Mouse (Mus musculus) heart, embryonic 16.5 days (tissue): ENCODE measurements at regions not wholly inside any gene's neighbourhood (a gene's known extent, or its start where the extent isn't known, plus 50 kb on each side); places are given as distances from the start of the nearest gene placed in this dataset.

Experiments
- ATAC-seq: fragments of 200-750 bp; cut with Nextera tagmentation; replicated peaks from 2 replicates; pipeline ENCODE4 v1.8.0; 2017; ENCODE audit warnings: moderate number of reproducible peaks; ENCODE audit not compliant: insufficient read depth, low FRiP score; ENCODE audit errors: extremely low read depth
- H3K27ac ChIP-seq: fragments of 300-500 bp; sonication (generic); 2 replicates; pipeline ENCODE4 v1.5.1; 2014; ENCODE audit warnings: mild to moderate bottlenecking, low read length, control low read depth, moderate library complexity
- H3K27me3 ChIP-seq: fragments of 300-500 bp; sonication (generic); 2 replicates; pipeline ENCODE4 v1.6.1; 2014; ENCODE audit warnings: low read length, mixed read lengths; ENCODE audit not compliant: control insufficient read depth, insufficient read depth
- H3K36me3 ChIP-seq: fragments of 300-500 bp; sonication (generic); 2 replicates; pipeline ENCODE4 v1.6.1; 2014; ENCODE audit not compliant: control insufficient read depth, insufficient read depth
- H3K4me1 ChIP-seq: fragments of 300-500 bp; sonication (generic); 2 replicates; pipeline ENCODE4 v1.6.1; 2014; ENCODE audit warnings: low read length, mixed read lengths; ENCODE audit not compliant: control insufficient read depth, insufficient read depth
- H3K4me2 ChIP-seq: fragments of 300-500 bp; sonication (generic); 2 replicates; pipeline ENCODE4 v1.6.1; 2014; ENCODE audit warnings: low read depth, mild to moderate bottlenecking, control low read depth, low read length
- H3K4me3 ChIP-seq: fragments of 300-500 bp; sonication (generic); 2 replicates; pipeline ENCODE4 v1.5.1; 2014; ENCODE audit warnings: mild to moderate bottlenecking, control low read depth, low read length
- H3K9ac ChIP-seq: fragments of 300-500 bp; sonication (generic); 2 replicates; pipeline ENCODE4 v1.6.1; 2014; ENCODE audit warnings: low read length, control low read depth
- H3K9me3 ChIP-seq: fragments of 300-500 bp; sonication (generic); replicated peaks from 2 replicates; pipeline ENCODE4 v1.6.1; 2016; ENCODE audit warnings: low read length; ENCODE audit not compliant: control insufficient read depth
- WGBS: fragments of 180-500 bp; shearing (Covaris S2); extraction: QIAGEN DNeasy Blood & Tissue Kit; methylation state at CpG from one replicate; pipeline ENCODE4 v1.1.7; 2014; 5-methylcytosine and 5-hydroxymethylcytosine counted together

- Histone ChIP-seq H3K27me3 (no peaks in the 10 kb centered on the region), H3K36me3 (no peaks in the 10 kb centered on the region), H3K4me3 (no peak overlapping the region), H3K4me2 (no peak overlapping the region), H3K9me3 (no peaks in the 10 kb centered on the region), H3K27ac (no peak overlapping the region), H3K9ac (no peak overlapping the region), H3K4me1 (peaks cover 7% of the 10 kb centered on the region)
- 78% methylated on average over 6 of the region's 6 CpGs for WGBS
- no peak for ATAC-seq
Measured at GRCm38 (mm10) chr6:31645261-31645660, 81.5 kb upstream of the Podxl start.

- no peak overlapping the region for H3K27ac ChIP-seq
- no peaks in the 10 kb centered on the region for H3K9me3 ChIP-seq
- no peaks in the 10 kb centered on the region for H3K36me3 ChIP-seq
- WGBS = 55% methylated on average over 5 of the region's 5 CpGs
- H3K4me3 ChIP-seq = no peak overlapping the region
- no peaks in the 10 kb centered on the region for H3K27me3 ChIP-seq
- no peak for ATAC-seq
- H3K4me2 ChIP-seq = no peak overlapping the region
- H3K4me1 ChIP-seq = peaks cover 7% of the 10 kb centered on the region
- H3K9ac ChIP-seq = no peak overlapping the region
Measured at GRCm38 (mm10) chr6:31644504-31644903, 80.7 kb upstream of the Podxl start.

- peaks cover 1% of the 10 kb centered on the region; the same call in 1 of the 2 replicates for H3K27me3 ChIP-seq
- peak overlapping the region; percentile 80 for H3K27ac ChIP-seq
- peaks cover 18% of the 10 kb centered on the region for H3K4me1 ChIP-seq
- no peaks in the 10 kb centered on the region for H3K9me3 ChIP-seq
- peak; percentile 83 for ATAC-seq
- H3K4me3 ChIP-seq = 0 out of 2 replicates have a peak overlapping the region, but pooled peaks have one; percentile 4
- H3K36me3 ChIP-seq = no peaks in the 10 kb centered on the region
- H3K4me2 ChIP-seq = peak overlapping the region; percentile 45
- H3K9ac ChIP-seq = peak overlapping the region; percentile 35; the same call in 1 of the 2 replicates
- 13% methylated on average over 13 of the region's 13 CpGs for WGBS
Measured at GRCm38 (mm10) chr6:31642451-31642942, 78.7 kb upstream of the Podxl start.

- 57% methylated on average over 2 of the region's 2 CpGs for WGBS
- H3K27me3 ChIP-seq = peaks cover 2% of the 10 kb centered on the region; the same call in 1 of the 2 replicates
- H3K9me3 ChIP-seq = no peaks in the 10 kb centered on the region
- ATAC-seq = no peak
- no peak overlapping the region for H3K9ac ChIP-seq
- H3K4me2 ChIP-seq = no peak overlapping the region
- H3K4me1 ChIP-seq = peaks cover 23% of the 10 kb centered on the region
- H3K4me3 ChIP-seq = no peak overlapping the region
- H3K36me3 ChIP-seq = no peaks in the 10 kb centered on the region
- no peak overlapping the region for H3K27ac ChIP-seq
Measured at GRCm38 (mm10) chr6:31640745-31641144, 77.0 kb upstream of the Podxl start.

- Histone ChIP-seq H3K4me3 (no peak overlapping the region), H3K9me3 (no peaks in the 10 kb centered on the region), H3K36me3 (no peaks in the 10 kb centered on the region), H3K9ac (no peak overlapping the region), H3K4me1 (peaks cover 23% of the 10 kb centered on the region), H3K27ac (no peak overlapping the region), H3K27me3 (peaks cover 2% of the 10 kb centered on the region; the same call in 1 of the 2 replicates), H3K4me2 (no peak overlapping the region)
- 13% methylated on average over 2 of the region's 2 CpGs for WGBS
- ATAC-seq = 0 out of 2 replicates have a peak, but pooled peaks have one; percentile 38
Measured at GRCm38 (mm10) chr6:31639460-31639859, 75.7 kb upstream of the Podxl start.

GRCm38 (mm10) chr6:31638434-31639220 is 74.8 kb upstream of the Podxl start:
- no peak for ATAC-seq
- Histone ChIP-seq H3K36me3 (no peaks in the 10 kb centered on the region), H3K4me2 (no peak overlapping the region), H3K27me3 (peaks cover 2% of the 10 kb centered on the region; the same call in 1 of the 2 replicates), H3K4me1 (peaks cover 23% of the 10 kb centered on the region), H3K9ac (no peak overlapping the region), H3K9me3 (no peaks in the 10 kb centered on the region), H3K4me3 (no peak overlapping the region), H3K27ac (no peak overlapping the region)
- WGBS = 51% methylated on average over 13 of the region's 13 CpGs

GRCm38 (mm10) chr6:31637371-31638052 is 73.7 kb upstream of the Podxl start:
- H3K27me3 ChIP-seq = peaks cover 2% of the 10 kb centered on the region; the same call in 1 of the 2 replicates
- H3K9ac ChIP-seq = no peak overlapping the region
- no peak overlapping the region for H3K27ac ChIP-seq
- no peaks in the 10 kb centered on the region for H3K36me3 ChIP-seq
- no peak for ATAC-seq
- H3K4me3 ChIP-seq = no peak overlapping the region
- no peak overlapping the region for H3K4me2 ChIP-seq
- peaks cover 16% of the 10 kb centered on the region for H3K4me1 ChIP-seq
- H3K9me3 ChIP-seq = no peaks in the 10 kb centered on the region
- WGBS = 25% methylated on average over 16 of the region's 16 CpGs

GRCm38 (mm10) chr6:31636954-31637353 is 73.2 kb upstream of the Podxl start:
- H3K4me1 ChIP-seq = peaks cover 16% of the 10 kb centered on the region
- no peak overlapping the region for H3K4me2 ChIP-seq
- H3K36me3 ChIP-seq = no peaks in the 10 kb centered on the region
- WGBS = 25% methylated on average over 9 of the region's 9 CpGs
- H3K9me3 ChIP-seq = no peaks in the 10 kb centered on the region
- H3K27ac ChIP-seq = no peak overlapping the region
- no peak overlapping the region for H3K4me3 ChIP-seq
- H3K27me3 ChIP-seq = peaks cover 2% of the 10 kb centered on the region; the same call in 1 of the 2 replicates
- no peak overlapping the region for H3K9ac ChIP-seq
- no peak for ATAC-seq

- H3K4me3 ChIP-seq = no peak overlapping the region
Measured at GRCm38 (mm10) chr6:31632485-31632884, 68.7 kb upstream of the Podxl start.

More at GRCm38 (mm10) chr6:31632485-31632884, 68.7 kb upstream of the Podxl start:
- no peak overlapping the region for H3K27ac ChIP-seq
- no peak overlapping the region for H3K9ac ChIP-seq
- peaks cover under 1% of the 10 kb centered on the region; the same call in 1 of the 2 replicates for H3K27me3 ChIP-seq
- 72% methylated on average over 10 of the region's 10 CpGs for WGBS
- ATAC-seq = no peak
- H3K4me2 ChIP-seq = no peak overlapping the region
- H3K4me1 ChIP-seq = peaks cover 8% of the 10 kb centered on the region
- H3K36me3 ChIP-seq = no peaks in the 10 kb centered on the region
- H3K9me3 ChIP-seq = no peaks in the 10 kb centered on the region
